Mouse (Mus musculus): Measurements from ENCODE around the gene Tspan12. TPM values are rescaled to one million over a fixed set of nuclear protein-coding genes. Genes with fewer than 3 reads are reported as not detected.

Gene Tspan12
- polyA plus RNA-seq, 1 experiment from 2014 or later, result 85.3 TPM

DNA sequence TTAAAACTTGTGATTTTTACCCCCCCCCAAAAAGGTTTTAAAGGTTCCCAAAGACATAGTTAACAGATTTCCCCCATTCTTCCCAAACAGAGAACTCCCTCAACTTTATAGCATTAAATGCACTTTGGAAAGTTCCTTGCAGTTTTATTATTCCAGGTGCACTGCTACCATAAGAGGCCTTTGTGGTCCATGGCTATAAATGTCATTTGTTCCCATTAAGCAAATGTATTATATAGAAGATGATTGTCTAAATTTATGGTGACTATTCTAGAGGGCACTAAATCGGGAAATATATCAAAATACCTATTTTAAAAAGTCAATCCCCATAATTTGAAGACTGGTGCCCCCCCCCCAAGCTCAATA, 82.9 kb downstream of the Tspan12 start:
- 94% methylated on average over 1 of the region's 1 CpGs for WGBS
- no peak overlapping the region for H3K9ac ChIP-seq (ENCODE audit: low read length)

DNA sequence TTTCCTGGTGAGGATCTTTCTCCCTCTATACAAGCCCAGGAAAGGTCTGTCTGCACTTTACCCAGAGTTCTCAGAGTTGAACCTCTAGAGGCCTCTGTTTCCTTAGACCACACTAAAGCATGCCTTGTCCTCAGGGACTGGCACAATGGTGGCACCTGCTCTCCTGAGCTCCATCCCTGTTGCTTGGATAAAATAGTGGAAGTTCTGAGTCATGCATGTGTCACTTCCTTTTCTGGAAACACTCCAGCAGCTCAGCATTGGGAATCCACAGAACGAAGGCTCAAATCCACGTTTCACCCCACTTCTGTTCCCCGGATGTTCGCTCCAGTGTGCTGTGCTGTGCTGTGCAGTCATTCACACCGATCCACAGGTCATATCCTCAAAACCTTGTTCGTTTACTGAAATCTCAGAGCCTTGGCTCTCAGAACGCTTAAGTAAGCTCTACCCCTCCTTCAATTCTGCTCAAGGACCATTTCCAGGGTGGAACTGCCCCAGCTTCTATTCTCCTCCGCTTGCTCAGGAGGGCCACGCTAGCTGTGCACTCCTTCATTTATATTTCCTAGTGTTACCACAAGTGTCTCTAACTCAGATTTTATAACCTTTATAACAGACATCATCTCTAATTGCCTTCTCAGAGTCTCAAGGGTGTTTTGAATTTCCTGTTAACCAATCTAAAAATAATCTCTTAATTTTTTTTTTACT, 83.4 kb downstream of the Tspan12 start:
- H3K4me2 ChIP-seq (ENCODE audit: low read depth, low read length), result no peak overlapping the region
- H3K4me1 ChIP-seq (ENCODE audit: control insufficient read depth, insufficient read depth, low read length), result no peaks in the 10 kb centered on the region
- ATAC-seq (replicated peaks; ENCODE audit: extremely low read depth, insufficient read depth, low FRiP score), result no peak
- H3K4me3 ChIP-seq (ENCODE audit: low read length), result no peak overlapping the region
- H3K9ac ChIP-seq (ENCODE audit: low read length), result no peak overlapping the region
- H3K27me3 ChIP-seq (ENCODE audit: control insufficient read depth, insufficient read depth, low read length), result no peaks in the 10 kb centered on the region
- no peak overlapping the region for H3K27ac ChIP-seq (ENCODE audit: low read length)
- H3K36me3 ChIP-seq (ENCODE audit: control insufficient read depth, insufficient read depth), result peaks cover 9% of the 10 kb centered on the region; the same call in 1 of the 2 replicates
- no peaks in the 10 kb centered on the region for H3K9me3 ChIP-seq (replicated peaks; ENCODE audit: control insufficient read depth, low read length)
- 69% methylated on average over 9 of the region's 9 CpGs for WGBS

More for the DNA sequence above, 82.9 kb downstream of the Tspan12 start:
- Histone ChIP-seq H3K27ac (ENCODE audit: low read length) (no peak overlapping the region), H3K4me2 (ENCODE audit: low read depth, low read length) (no peak overlapping the region), H3K9me3 (replicated peaks; ENCODE audit: control insufficient read depth, low read length) (no peaks in the 10 kb centered on the region), H3K27me3 (ENCODE audit: control insufficient read depth, insufficient read depth, low read length) (no peaks in the 10 kb centered on the region), H3K36me3 (ENCODE audit: control insufficient read depth, insufficient read depth) (peaks cover 9% of the 10 kb centered on the region; the same call in 1 of the 2 replicates), H3K4me3 (ENCODE audit: low read length) (no peak overlapping the region), H3K4me1 (ENCODE audit: control insufficient read depth, insufficient read depth, low read length) (no peaks in the 10 kb centered on the region)
- no peak for ATAC-seq (replicated peaks; ENCODE audit: extremely low read depth, insufficient read depth, low FRiP score)

DNA sequence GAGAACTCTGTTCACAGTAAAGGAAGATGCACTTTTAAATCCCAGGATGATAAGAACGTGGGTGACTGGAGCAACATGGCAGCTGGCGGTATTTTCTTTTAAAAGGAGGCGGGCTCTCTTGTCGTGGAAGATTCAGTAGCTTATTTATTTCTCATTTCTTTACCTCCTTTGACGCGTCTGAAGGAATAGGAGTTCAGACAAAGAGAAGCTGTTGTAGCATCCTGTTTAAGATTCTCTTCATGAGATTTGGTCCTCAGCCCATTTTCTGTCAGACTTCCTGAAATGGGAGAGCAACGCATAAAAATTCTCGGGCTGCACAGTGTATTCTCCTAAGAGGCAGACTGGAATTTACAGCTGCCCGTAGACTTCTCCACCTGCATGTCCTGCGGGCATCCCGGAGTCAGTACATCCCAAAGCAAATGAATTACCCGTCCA, 84.5 kb downstream of the Tspan12 start:
- Histone ChIP-seq H3K27ac (ENCODE audit: low read length) (no peak overlapping the region), H3K4me3 (ENCODE audit: low read length) (no peak overlapping the region), H3K36me3 (ENCODE audit: control insufficient read depth, insufficient read depth) (peaks cover 9% of the 10 kb centered on the region; the same call in 1 of the 2 replicates), H3K9ac (ENCODE audit: low read length) (no peak overlapping the region), H3K4me2 (ENCODE audit: low read depth, low read length) (no peak overlapping the region), H3K27me3 (ENCODE audit: control insufficient read depth, insufficient read depth, low read length) (no peaks in the 10 kb centered on the region), H3K9me3 (replicated peaks; ENCODE audit: control insufficient read depth, low read length) (no peaks in the 10 kb centered on the region), H3K4me1 (ENCODE audit: control insufficient read depth, insufficient read depth, low read length) (no peaks in the 10 kb centered on the region)
- 77% methylated on average over 12 of the region's 12 CpGs for WGBS
- no peak for ATAC-seq (replicated peaks; ENCODE audit: extremely low read depth, insufficient read depth, low FRiP score)

DNA sequence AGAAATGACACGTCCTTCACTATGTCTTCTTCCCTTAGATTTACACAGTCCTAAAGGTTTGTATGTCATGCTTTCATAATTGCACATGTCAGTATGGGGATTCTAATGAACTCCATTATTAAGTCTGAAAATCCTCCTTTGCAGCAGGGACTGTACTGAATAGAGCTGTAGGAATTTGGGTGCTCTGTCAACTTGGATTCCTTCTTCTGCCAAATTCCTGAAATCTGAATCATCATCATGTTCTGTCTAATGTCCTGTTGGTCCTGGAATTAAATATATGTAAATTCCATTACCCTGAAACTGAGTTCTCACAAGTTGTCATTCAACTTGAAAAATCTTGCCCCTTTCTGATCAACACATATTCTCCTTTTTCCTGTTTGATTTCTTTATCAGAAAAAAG, 104.8 kb downstream of the Tspan12 start:
- H3K9me3 ChIP-seq (replicated peaks; ENCODE audit: control insufficient read depth, low read length), result no peaks in the 10 kb centered on the region
- WGBS, result 84% methylated on average over 1 of the region's 1 CpGs
- no peaks in the 10 kb centered on the region for H3K27me3 ChIP-seq (ENCODE audit: control insufficient read depth, insufficient read depth, low read length)
- no peaks in the 10 kb centered on the region for H3K36me3 ChIP-seq (ENCODE audit: control insufficient read depth, insufficient read depth)
- no peak overlapping the region for H3K27ac ChIP-seq (ENCODE audit: low read length)
- H3K9ac ChIP-seq (ENCODE audit: low read length), result no peak overlapping the region
- no peak overlapping the region for H3K4me3 ChIP-seq (ENCODE audit: low read length)
- H3K4me1 ChIP-seq (ENCODE audit: control insufficient read depth, insufficient read depth, low read length), result no peaks in the 10 kb centered on the region
- no peak for ATAC-seq (replicated peaks; ENCODE audit: extremely low read depth, insufficient read depth, low FRiP score)
- H3K4me2 ChIP-seq (ENCODE audit: low read depth, low read length), result no peak overlapping the region

DNA sequence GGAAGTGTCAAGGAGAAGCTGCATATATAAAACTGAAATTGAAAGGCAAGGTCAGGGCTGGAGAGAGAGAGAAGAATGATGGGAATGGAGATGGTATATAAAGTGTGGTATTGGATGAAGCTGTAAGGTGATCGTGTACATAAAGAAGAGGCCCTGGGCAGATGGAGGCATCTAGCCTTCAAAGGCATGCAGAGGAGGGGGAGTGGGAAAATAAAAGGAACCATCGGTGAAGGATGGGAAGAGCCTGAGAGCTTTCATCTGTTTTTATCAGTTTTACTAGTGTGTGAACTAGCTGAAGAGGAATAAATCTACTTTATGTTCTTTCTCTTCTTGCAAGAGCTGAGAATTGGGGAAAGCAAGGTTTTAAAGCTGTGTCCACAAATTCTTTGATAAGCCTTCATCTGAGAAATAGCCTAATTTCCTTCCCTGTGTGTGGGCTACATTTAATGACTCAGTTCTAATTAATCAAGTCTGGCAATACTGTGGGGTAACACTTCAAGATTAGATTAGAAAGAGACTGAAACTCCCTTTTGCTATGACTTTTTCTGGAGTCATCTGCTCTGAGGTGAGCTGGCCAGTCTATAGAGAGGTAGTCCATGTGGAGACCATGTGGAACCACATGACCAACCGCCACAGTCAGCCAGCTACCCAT, 107.6 kb downstream of the Tspan12 start:
- H3K9me3 ChIP-seq (replicated peaks; ENCODE audit: control insufficient read depth, low read length), result no peaks in the 10 kb centered on the region
- no peaks in the 10 kb centered on the region for H3K36me3 ChIP-seq (ENCODE audit: control insufficient read depth, insufficient read depth)
- no peak overlapping the region for H3K4me3 ChIP-seq (ENCODE audit: low read length)
- H3K27me3 ChIP-seq (ENCODE audit: control insufficient read depth, insufficient read depth, low read length), result no peaks in the 10 kb centered on the region
- ATAC-seq (replicated peaks; ENCODE audit: extremely low read depth, insufficient read depth, low FRiP score), result no peak
- WGBS, result 53% methylated on average over 3 of the region's 3 CpGs
- no peak overlapping the region for H3K27ac ChIP-seq (ENCODE audit: low read length)
- H3K4me1 ChIP-seq (ENCODE audit: control insufficient read depth, insufficient read depth, low read length), result no peaks in the 10 kb centered on the region
- H3K9ac ChIP-seq (ENCODE audit: low read length), result no peak overlapping the region
- H3K4me2 ChIP-seq (ENCODE audit: low read depth, low read length), result no peak overlapping the region

DNA sequence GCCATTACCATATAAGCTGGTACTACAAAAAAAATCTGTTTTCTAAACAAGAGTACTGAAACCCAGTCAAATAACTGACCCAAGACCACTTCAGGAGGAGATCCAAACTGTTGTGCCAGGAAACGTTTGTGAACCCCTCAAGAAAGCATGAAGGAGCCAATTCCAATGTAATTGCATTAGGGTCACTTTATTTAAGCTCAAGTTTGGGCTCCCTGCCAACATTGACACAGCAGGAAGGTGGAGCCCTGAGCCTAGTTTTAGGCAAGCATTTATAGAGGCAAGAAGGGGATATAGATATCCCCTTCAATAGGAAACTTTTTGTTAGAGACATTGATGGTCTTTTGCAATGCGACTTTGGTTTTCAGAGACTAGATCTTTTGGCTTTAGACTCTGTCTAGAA, 111.7 kb downstream of the Tspan12 start:
- WGBS, result 49% methylated on average over 2 of the region's 2 CpGs
- no peaks in the 10 kb centered on the region for H3K36me3 ChIP-seq (ENCODE audit: control insufficient read depth, insufficient read depth)
- ATAC-seq (replicated peaks; ENCODE audit: extremely low read depth, insufficient read depth, low FRiP score), result no peak
- no peaks in the 10 kb centered on the region for H3K9me3 ChIP-seq (replicated peaks; ENCODE audit: control insufficient read depth, low read length)
- no peaks in the 10 kb centered on the region for H3K27me3 ChIP-seq (ENCODE audit: control insufficient read depth, insufficient read depth, low read length)
- H3K27ac ChIP-seq (ENCODE audit: low read length), result no peak overlapping the region
- H3K4me1 ChIP-seq (ENCODE audit: control insufficient read depth, insufficient read depth, low read length), result no peaks in the 10 kb centered on the region
- no peak overlapping the region for H3K4me3 ChIP-seq (ENCODE audit: low read length)
- H3K9ac ChIP-seq (ENCODE audit: low read length), result no peak overlapping the region
- no peak overlapping the region for H3K4me2 ChIP-seq (ENCODE audit: low read depth, low read length)

DNA sequence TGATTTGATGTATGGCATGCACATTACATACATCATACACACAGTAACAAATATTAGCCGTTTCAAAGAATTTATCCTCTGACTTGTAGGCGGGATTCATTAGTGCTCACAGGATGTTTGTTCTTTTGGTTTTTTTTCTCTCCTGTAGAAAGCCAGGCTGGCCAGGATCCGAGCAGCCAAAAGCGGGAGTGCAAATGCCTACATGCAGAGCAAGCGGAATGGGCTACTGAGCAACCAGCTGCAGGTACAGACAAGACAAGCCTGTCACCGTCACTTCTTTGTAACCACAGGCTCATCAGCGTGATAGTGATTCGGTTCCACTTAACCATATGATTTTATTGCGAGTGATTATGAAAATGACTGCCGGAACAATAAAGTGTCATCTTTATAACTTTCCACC, 130.1 kb downstream of the Tspan12 start:
- H3K36me3 ChIP-seq (ENCODE audit: control insufficient read depth, insufficient read depth), result no peaks in the 10 kb centered on the region
- H3K4me1 ChIP-seq (ENCODE audit: control insufficient read depth, insufficient read depth, low read length), result no peaks in the 10 kb centered on the region
- no peak for ATAC-seq (replicated peaks; ENCODE audit: extremely low read depth, insufficient read depth, low FRiP score)
- H3K9ac ChIP-seq (ENCODE audit: low read length), result no peak overlapping the region
- no peak overlapping the region for H3K4me2 ChIP-seq (ENCODE audit: low read depth, low read length)
- H3K27me3 ChIP-seq (ENCODE audit: control insufficient read depth, insufficient read depth, low read length), result no peaks in the 10 kb centered on the region
- H3K9me3 ChIP-seq (replicated peaks; ENCODE audit: control insufficient read depth, low read length), result no peaks in the 10 kb centered on the region
- WGBS, result 79% methylated on average over 10 of the region's 10 CpGs
- no peak overlapping the region for H3K4me3 ChIP-seq (ENCODE audit: low read length)
- no peak overlapping the region for H3K27ac ChIP-seq (ENCODE audit: low read length)

Other genes with a start within 250 kb of the Tspan12 start
- gene Ing3, start 97.1 kb upstream of the Tspan12 start, polyA plus RNA-seq (2015; fragmentation: Nextera tagmentation; extraction: Ambion mirVana), result 35.2 and 39.7 TPM in 2 replicates
- 4.8 and 7.2 TPM in 2 replicates for gene Cped1, start 133.4 kb upstream of the Tspan12 start, polyA plus RNA-seq (2015; fragmentation: Nextera tagmentation; extraction: Ambion mirVana)

Data from heart, embryonic 16.5 days (tissue).